Mouse (Mus musculus) mouse embryonic stem cell (cell line): ENCODE results near the gene Thap12.

Experiments used
- in situ Hi-C, 2 experiments: fragments of 300-500 bp; cut with MboI; formaldehyde crosslinking; loops; 1 replicate in 1 of 2; 3 replicates in 1 of 2; pipeline ENCODE4 v1.14.3; 2019 to 2020; ENCODE audit warnings: low sequenced_read_pairs in 2 of 2, low pct_unique_long_range_greater_than_20kb in 1 of 2, mixed read lengths in 1 of 2; ENCODE audit not compliant: unreplicated experiment in 1 of 2

Thap12 gene

GRCm38 (mm10) chr7:98692761-98693546, 9.9 kb upstream of the Thap12 start:
- in situ Hi-C loops = no loop called here

- in situ Hi-C loops = no loop called here
These were observed 8.9 kb upstream of the Thap12 start for GRCm38 (mm10) chr7:98694046-98694445.

GRCm38 (mm10) chr7:98697496-98697895, 5.4 kb upstream of the Thap12 start:
- in situ Hi-C loops = no loop called here

- in situ Hi-C loops = no loop called here
These were observed 4.9 kb upstream of the Thap12 start for GRCm38 (mm10) chr7:98698041-98698440.

- in situ Hi-C loops = no loop called here
These were observed 4.3 kb upstream of the Thap12 start for GRCm38 (mm10) chr7:98698590-98698989.

- in situ Hi-C loops = no loop called here
These were observed 1.1 kb upstream of the Thap12 start for GRCm38 (mm10) chr7:98701771-98702170.

GRCm38 (mm10) chr7:98703365-98703881, 520 bp downstream of the Thap12 start:
- in situ Hi-C loops = no loop called here

GRCm38 (mm10) chr7:98704276-98704675, 1.4 kb downstream of the Thap12 start:
- in situ Hi-C loops = no loop called here

- in situ Hi-C loops = no loop called here
These were observed 10.8 kb downstream of the Thap12 start for GRCm38 (mm10) chr7:98713661-98714060.

GRCm38 (mm10) chr7:98717438-98717837, 14.5 kb downstream of the Thap12 start:
- in situ Hi-C loops = no loop called here

- in situ Hi-C loops = no loop called here
These were observed 16.9 kb downstream of the Thap12 start for GRCm38 (mm10) chr7:98719761-98720160.

- in situ Hi-C loops = no loop called here
These were observed 17.8 kb downstream of the Thap12 start for GRCm38 (mm10) chr7:98720731-98721130.

GRCm38 (mm10) chr7:98721172-98721571, 18.3 kb downstream of the Thap12 start:
- in situ Hi-C loops = no loop called here

- in situ Hi-C loops = no loop called here
These were observed 18.7 kb downstream of the Thap12 start for GRCm38 (mm10) chr7:98721623-98722022.

- in situ Hi-C loops = loop anchor here (25.0 kb wide), 1 partner anchor 362 kb away; no protein-coding TSS in a partner anchor
These were observed 22.8 kb downstream of the Thap12 start for GRCm38 (mm10) chr7:98725686-98726195.

- in situ Hi-C loops = loop anchor here (25.0 kb wide), 1 partner anchor 359 kb away; no protein-coding TSS in a partner anchor
These were observed 25.1 kb downstream of the Thap12 start for GRCm38 (mm10) chr7:98727986-98728385.

- in situ Hi-C loops = loop anchor here (25.0 kb wide), 1 partner anchor 359 kb away; no protein-coding TSS in a partner anchor
These were observed 25.6 kb downstream of the Thap12 start for GRCm38 (mm10) chr7:98728499-98728898.

GRCm38 (mm10) chr7:98729661-98730271, 26.9 kb downstream of the Thap12 start:
- in situ Hi-C loops = loop anchor here (25.0 kb wide), 1 partner anchor 358 kb away; no protein-coding TSS in a partner anchor

- in situ Hi-C loops = loop anchor here (25.0 kb wide), 1 partner anchor 353 kb away; no protein-coding TSS in a partner anchor
These were observed 31.1 kb downstream of the Thap12 start for GRCm38 (mm10) chr7:98733958-98734357.
